11 mouse cellular contexts compared by ENCODE assay signal in the genomic region with DNA sequence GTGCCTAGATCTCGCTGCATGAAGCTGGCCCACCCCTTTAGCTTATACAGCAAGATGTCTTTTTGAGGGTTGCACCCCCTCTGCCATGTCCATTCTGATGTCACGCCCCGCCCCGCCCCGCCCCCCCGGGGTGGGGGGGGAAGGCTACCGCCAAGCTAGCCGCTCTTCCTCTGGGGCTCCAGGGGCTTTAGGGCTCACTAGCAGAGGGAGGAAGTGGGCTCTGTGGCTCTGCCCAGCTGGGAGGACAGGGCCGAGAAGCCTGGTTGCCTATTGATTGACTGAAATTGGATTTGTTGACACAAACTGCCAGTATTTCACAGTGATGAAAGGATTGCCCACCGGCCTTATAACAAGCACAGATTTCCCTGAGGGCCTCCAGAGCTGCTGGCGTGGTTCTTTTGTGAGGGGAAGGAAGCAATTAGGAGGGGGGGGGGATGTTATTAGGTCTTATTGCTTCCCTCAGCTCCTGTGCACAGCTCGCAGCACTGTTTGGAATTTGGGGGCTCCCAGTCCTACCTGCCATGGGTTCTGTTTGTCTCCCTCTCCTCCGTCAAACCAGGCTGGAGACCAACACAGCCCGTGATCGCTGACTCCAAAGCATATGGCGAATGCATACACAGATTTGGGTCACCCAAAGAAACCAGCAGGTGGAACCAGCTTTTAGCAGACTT.
A peak's percentile ranks its signal among the peaks of the same experiment; 100 is the strongest.
DNase-seq lines count a peak whose midpoint lies in the region; ATAC-seq lines count a peak whose summit lies in the region.
"Had no signal": no experiment of that assay in that cellular context is flagged by ENCODE, and none has a peak within 500 bp of the region (broad histone marks: within the 10 kb centered on the region; RNA-seq: fewer than 3 reads in every experiment).

No protein-coding gene starts in this region.

- H3K4me1 ChIP-seq in midbrain, embryonic 12.5 days: peaks cover 34% of the 10 kb centered on the region

- H3K27me3 ChIP-seq in midbrain, embryonic 12.5 days: peaks cover 5% of the 10 kb centered on the region; the same call in 1 of the 2 replicates

- intact Hi-C loops in heart, postnatal 25 days (cut with DNase I): no loop called here

- ATAC-seq in frontal cortex, adult (ENCODE audit: low TSS enrichment): peak; percentile 28
- ATAC-seq in midbrain, embryonic 12.5 days (ENCODE audit: low FRiP score, low read depth): peak; percentile 72

- no peaks in the 10 kb centered on the region for H3K36me3 ChIP-seq in midbrain, embryonic 12.5 days

- no peak overlapping the region; the same call in 1 of the 2 replicates for H3K9ac ChIP-seq in midbrain, embryonic 12.5 days (replicated peaks)

- H3K4me3 ChIP-seq in midbrain, embryonic 12.5 days: no peak overlapping the region

- no peak for DNase-seq in frontal cortex, postnatal 14 days (ENCODE audit: low spot score in 2 of 2)
- peak; percentile 2 for DNase-seq in c-Kit-positive CD71-negative TER-119-negative erythroid progenitor cells, embryonic 14.5 days (ENCODE audit: low read depth)
- DNase-seq in forelimb bud, embryonic 11.5 days (ENCODE audit: low read depth, low spot score): peak; percentile 69
- no peak for DNase-seq in urinary bladder, adult 2 months (ENCODE audit: low spot score)
- no peak for DNase-seq in heart, postnatal 25 days (ENCODE audit: low spot score)
- DNase-seq in spleen, adult 12 weeks (ENCODE audit: low spot score): no peak
- DNase-seq: cerebellum, adult 2 months; gastrocnemius, postnatal 10 days; kidney, postnatal 10 days had no signal

- 16% methylated on average over 16 of the region's 16 CpGs for WGBS in midbrain, embryonic 12.5 days

- peak overlapping the region; percentile 86 for H3K27ac ChIP-seq in midbrain, embryonic 12.5 days (replicated peaks)

- no peaks in the 10 kb centered on the region for H3K9me3 ChIP-seq in midbrain, embryonic 12.5 days

- H3K4me2 ChIP-seq in midbrain, embryonic 12.5 days (replicated peaks): peak overlapping the region; percentile 42

Comparison
In these comparisons a context has a peak if more than half of its experiments do, and no peak if none do; other contexts are left out.
1. DNase-seq: peak in c-Kit-positive CD71-negative TER-119-negative erythroid progenitor cells, embryonic 14.5 days (single experiment) and forelimb bud, embryonic 11.5 days (single experiment); none in frontal cortex, postnatal 14 days (0 of 2), urinary bladder, adult 2 months (single experiment), heart, postnatal 25 days (single experiment) and spleen, adult 12 weeks (single experiment).